Mouse (Mus musculus) embryo, embryonic 10.5 days (tissue): ENCODE measurements around the gene Acot7.
A peak's percentile ranks its signal among the peaks of the same experiment; 100 is the strongest.
"Not testable (repeated sequence)": the region's sequence is repeated elsewhere in the genome, so short reads cannot be mapped to it uniquely, and the experiment has no call there.

Experiments
- DNase-seq: peaks from one replicate; pipeline ENCODE4 v3.0.0-alpha.2; 2015; ENCODE audit warnings: low spot score

Acot7 gene

DNA sequence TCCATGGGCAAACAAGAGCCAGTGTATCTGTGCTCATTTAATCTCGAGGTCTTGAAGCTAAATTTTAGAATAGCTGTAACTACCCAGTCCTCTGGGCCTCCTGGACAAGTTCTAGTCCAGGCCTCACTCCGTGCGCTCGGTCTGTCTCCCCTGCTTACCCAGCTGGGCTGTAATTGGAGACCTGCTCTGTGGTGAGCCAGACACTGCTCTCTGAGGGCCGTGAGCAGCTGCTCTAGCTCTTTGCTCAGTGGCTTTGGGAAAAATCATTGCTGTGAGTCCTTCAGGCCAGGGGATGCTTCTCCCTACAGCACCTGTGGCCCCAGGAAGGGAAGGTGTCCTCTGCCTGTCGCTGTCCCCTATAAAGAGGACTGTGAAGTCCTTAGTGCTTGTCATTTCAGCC lies 28.3 kb downstream of the Acot7 start:
- DNase-seq: peak; percentile 21

DNA sequence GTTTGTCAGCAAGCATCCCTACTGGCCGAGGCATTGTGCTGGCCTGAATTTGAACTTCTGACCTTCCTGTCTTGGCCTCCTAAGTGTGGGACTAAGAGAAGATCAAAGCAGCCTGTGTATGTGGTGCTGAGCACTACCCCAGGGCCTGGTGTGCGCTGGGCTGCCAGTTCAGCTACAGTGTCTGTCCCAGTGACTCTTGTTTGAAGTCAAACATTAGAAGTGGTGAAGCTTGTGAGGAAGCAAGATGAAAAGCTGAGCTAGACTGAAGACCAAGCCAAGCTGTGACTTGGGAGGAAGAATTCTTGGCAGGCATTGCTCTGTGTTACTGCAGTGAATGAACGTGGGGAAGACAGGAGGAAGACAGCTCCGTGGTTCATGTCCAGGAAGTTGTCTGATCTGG lies 31.7 kb downstream of the Acot7 start:
- DNase-seq: peak; percentile 18

DNA sequence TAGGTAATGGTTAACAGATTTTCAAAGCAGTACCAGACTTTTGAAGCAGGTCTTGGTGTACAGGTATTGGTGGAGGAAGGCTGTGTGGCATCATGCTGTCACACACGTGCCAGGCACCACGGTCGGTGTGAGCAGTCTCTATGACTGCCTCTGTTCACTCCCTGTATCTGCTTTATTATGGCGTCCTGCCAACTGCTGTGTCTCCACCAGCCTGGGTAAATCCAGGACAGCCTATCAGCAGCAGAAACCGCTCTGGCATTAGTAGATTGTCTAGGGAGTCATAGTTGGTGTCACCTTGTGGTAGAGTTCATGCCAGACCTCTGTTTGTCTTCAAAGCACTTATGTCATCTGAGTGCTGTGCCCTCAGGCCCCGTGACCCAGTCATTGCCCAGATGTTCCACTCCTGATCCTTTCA lies 34.2 kb downstream of the Acot7 start:
- no peak for DNase-seq

DNA sequence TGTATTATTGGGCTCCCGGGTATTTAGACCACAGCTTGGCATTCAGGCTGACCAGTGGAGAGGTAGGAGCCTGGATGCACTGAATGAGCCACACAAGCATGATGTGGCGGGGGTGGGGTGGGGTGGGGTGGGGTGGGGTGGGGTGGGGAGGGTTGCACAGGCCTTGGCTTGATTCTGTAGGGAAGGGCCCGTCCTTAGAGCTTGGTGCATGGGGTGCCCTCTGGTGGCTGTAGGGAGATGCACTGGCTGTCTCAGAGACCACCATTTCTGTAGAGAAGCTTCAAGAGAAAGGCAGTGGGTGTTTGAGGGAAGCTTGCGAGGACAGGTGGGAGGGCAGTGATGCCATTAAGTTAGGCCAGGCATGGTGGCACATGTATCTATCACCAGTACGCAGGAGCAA lies 34.6 kb downstream of the Acot7 start:
- DNase-seq: peak; percentile 77

DNA sequence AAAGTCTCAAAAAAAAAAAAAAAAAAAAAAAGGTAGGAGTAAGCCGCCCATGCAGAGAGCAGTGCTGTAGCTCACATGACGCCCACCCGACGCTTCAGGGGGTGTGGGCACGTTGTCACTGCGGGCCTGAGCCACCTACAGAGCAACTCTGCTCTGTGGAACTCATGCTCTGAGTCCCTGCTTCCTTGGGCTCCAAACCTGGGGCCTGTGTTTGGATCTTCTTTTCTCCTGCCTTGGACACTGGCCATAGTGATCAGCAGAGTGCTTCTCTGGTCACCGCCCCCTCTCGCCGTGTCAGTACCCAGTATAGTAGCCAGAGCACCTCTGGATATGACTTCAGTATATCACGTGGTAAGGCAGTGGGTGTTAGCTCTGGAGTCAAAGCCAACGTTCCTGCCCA lies 35.0 kb downstream of the Acot7 start:
- no peak for DNase-seq

DNA sequence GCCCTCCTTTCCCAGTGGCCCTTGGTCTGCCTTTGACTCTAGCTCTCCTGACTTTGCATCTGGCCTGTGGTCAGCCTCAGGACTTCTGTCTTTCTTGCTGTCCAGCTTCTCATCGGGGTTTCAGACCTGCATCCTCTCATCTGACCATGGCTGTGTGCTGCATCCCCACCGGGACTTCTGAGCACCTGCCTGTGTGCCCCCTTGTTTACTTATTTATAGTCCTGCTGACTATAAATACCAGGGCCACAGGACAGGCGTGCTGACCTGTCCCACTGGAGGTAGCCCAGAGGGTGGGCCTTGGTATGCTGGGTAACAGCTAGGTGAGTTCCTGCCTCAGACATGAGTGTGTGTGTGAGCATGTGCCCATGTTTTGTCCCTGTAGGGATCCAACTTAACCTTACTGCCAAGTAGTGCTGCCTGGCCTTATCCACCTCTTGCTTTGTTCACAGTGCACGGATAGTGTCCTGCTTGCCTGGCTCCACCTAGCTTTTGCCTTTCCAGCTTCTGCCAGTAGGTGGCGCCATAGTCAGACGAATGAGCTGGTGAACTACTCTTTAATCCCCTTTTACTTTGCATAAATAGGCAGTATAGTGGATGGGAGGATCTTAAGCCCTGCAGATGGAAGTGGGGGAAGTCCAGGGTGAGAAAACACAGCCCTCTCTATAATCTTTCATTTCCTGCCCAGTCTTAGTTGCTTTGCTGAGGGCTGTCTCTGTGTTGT lies 36.0 kb downstream of the Acot7 start:
- peak; percentile 93 for DNase-seq

DNA sequence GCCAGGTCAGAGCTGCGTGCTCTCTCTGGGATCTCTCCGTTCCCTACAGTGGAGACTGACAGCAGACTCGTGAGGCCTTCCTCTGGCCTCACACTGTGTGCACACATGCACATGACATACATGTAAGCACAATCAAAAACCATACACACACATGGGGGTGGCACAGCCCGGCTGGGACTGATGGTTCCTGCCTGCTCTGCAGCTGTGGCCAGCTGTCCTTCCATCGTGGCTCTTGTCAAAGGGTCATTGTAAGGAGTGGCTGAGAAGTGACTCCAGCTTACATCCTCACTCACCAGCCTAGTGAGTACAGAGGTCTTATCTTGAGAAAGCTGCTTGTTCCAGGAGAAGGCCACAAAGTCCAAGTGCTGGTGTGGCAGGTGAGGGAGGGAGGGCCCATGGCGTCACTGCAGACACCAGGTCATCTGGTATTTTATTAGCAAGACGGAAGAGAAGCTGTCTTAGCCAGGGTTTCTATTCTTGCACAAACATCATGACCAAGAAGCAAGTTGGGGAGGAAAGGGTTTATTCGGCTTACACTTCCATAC lies 37.0 kb downstream of the Acot7 start:
- no peak for DNase-seq

DNA sequence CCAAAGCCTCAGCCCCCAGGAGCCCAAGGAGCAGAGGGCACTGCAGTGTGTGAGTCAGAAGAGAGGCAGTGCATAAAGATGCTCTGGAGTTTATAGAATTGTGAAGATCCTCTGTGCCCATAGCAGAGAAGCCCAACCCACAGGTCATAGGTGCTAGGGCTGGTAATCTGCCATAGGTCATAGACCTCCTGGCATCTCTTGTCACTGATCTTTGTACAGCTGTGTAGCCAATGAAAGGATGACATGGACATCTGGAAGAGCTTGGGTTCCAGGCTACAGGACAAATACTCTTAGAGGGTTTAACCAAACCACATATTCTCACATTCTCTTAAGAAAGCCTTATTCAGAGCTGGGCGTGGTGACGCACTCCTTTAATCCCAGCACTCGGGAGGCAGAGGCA lies 41.7 kb downstream of the Acot7 start:
- DNase-seq: no peak

DNA sequence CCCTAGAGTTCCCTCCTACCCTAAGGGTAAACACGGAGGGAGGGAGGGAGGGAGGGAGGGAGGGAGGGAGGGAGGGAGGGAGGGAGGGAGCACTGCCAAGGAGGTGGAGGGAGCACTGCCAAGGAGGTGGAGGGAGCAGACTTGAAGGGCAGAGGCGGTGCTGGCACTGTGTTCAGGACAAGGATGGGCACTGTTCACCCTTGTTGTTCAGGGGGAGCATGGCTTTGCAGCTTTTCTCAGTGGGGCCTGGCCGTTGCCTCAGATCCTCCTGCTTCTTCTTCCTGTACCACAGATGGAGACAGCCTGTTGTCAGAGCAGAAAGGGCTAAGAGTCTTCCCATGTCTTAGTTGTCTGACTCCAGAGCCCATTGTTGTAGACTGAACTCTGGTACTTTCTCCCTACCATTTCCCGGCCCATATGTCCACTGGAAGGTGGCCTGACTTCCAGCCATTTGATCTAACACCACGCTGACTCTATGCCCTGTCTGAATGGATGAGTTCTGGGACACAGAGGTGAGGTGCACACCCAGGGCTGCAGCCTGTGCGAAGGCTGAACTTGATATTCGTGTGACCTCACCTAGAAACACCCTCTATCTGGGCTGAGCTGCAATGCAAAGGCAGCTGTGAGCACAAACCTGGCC lies 43.0 kb downstream of the Acot7 start:
- DNase-seq: no peak

DNA sequence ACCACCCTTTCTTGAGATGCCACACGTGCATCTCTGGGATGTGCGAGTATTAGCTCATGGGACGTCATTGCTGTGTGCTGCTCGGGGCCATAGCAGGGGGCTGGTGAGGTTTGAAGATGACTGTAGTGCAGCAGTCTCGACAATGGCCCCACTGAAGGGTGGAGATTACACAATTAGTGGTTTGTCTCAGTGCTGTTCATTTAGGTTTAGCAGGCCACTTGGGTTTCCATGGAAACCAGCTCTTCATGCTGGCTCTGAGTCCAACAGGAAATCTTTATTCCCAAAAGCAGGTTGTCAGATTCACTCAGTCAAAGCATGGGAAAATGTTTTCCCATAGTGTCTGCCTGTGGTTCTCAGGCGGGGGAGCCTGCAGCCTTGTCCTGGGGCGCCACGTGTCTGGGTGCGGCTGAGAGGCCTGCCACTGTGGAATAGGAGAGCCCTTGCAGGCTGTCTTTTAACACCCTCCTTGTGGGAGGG lies 43.5 kb downstream of the Acot7 start:
- peak; percentile 60 for DNase-seq

DNA sequence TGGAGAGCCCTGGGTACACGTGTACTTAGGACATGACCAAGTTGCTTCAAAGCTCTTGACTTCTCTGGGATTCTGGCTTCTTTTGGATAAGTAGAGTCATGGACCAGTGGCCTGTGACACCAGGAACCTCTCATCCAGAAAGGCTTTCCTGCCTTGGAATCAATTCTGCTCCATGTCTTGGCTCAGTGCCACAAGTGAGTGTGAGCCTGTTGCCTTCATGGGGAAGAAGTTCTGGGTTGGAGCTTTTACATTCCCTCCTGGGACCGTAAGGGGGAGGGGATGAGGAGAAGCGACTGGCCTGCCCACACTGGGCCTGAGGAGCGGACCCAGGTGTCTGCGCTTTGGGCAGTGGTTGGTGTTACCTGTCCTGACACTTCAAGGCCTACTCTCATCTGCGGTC lies 44.2 kb downstream of the Acot7 start:
- no peak for DNase-seq

DNA sequence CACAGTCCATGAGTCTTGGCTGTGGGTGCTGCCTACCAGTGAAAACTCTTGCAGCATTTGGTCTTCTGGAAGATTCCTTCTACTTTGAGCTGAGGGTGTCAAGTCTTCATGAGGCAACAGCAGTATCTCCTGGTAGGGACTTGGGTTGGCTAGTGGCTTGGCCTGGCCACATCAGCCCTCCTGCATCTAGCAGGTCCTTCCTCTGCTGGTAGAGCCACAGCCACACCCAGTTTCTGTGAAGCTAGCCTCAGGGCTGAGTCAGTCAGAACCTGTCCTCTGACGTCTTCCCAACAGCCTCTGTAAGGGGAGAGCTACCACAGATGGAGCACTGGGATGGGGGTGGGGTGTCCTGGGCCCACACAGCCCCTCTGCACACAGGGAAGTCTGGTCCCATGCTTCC lies 44.6 kb downstream of the Acot7 start:
- no peak for DNase-seq

DNA sequence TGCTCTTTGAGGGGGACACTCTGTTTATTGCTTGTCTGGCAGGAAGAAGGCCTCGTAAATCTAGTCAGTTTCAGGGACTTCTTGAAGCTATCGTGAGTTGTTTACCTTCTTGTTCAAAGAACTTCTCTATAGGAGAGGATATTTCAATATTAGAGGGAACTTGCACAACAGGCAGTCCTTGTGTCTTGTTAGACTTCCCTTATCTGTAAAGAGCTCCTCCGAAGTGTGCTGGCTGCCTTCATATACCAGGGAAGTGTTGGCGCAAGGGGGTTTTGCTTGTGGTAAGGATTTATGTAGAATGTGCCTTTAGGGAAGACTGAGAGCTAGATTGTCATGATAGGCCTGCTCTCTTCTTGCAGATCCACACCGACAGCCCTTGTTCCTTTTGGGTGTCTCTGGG lies 46.2 kb downstream of the Acot7 start:
- no peak for DNase-seq

DNA sequence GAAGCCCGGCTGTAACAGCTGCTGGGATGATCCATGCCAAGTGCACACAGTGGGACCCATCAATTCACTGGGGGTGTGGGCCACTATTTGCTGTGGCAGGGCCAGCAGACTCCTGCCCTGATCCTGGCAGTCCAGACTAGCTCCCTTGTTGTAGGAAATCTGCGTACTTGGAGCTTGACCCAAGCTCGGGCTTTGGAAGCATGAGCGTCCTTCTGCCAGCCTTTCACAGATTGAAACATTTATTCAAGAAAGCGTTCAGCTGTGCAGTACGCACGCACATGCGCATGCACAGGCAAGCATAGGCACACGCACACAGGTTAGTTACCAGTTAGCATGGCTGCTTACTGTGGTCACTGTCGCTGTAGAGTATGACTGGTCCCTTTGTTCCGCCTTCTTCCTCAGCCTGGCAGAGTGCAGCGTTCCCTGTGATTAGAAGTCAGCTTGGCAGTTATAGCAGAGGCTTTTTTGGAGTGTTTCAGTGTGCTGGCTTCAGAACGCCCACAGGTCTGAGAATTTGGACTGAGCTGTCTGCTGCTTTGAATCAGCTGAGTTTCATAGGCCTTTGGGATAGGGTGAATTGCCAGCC lies 49.1 kb downstream of the Acot7 start:
- DNase-seq: no peak

DNA sequence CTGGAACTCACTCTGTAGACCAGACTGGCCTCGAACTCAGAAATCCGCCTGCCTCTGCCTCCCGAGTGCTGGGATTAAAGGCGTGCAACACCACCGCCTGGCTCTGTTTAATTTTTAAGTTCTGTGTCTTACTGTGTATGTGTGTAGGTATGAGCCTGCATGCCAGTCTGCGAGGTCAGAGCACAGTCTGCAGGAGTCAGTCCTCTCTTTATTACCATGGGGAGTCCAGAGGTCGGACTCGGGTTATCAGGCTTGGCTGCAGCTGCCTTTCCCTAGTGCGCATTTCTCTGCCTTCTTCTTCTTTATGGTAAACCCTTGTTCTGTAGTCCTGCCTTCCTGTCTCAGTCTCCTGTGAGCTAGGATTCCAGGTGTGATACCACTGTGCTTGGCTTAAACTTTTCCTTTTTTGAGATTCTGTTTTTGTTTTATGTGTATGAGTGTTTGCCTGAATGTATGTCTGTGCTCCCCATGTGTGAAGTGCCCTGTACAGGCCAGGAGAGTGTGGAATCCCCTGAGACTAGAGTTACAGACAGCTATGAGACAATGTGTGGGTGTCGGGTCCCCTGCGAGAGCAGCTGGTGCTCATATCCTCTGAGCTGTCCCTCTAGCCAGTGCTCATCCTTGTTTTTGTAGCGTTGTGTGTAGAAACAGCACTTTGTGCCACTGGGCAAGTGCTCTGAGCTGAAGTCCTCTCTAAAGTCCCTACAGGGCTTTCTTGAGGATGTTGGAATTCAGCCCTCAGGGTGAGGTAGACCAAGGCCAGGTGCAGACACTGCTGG lies 50.0 kb downstream of the Acot7 start:
- DNase-seq: no peak

DNA sequence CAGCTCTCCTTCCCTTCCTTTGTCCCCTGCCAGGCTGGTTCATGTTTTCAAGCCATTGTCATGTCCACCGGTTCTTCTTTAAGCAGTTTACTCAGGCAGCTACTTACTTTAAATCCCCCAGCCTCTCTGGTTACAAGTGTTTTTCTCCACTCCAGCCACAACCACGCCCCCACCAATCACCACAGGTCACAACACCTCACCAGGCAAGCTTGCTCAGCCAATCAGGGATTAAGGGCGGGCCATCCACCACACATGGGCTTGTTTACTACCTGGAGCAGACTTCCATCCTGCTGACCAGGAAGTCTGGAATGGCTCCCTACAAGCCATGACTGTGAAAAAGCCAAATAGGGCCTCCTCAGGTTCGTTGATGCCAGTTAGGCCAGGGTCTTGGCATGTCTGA lies 52.4 kb downstream of the Acot7 start:
- DNase-seq: not testable (repeated sequence)

DNA sequence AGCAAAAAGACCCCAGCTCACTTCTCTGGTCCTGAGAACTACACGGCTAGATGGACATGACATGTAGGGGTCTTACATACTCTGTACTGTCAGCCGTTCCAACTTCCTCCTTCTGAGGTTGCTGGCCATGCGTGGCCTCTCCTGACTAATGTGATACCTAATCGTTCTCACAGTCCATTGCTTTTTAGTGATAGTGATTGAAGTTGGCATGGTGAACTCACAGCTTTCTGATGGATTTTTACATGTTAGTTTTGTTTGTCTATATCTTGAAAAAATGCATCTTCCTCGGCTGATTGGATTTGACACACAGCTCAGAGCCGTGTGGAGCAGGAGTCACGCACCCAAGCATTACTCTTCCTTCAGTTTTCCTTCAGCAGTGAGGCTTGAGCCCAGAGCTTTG lies 53.4 kb downstream of the Acot7 start:
- no peak for DNase-seq

DNA sequence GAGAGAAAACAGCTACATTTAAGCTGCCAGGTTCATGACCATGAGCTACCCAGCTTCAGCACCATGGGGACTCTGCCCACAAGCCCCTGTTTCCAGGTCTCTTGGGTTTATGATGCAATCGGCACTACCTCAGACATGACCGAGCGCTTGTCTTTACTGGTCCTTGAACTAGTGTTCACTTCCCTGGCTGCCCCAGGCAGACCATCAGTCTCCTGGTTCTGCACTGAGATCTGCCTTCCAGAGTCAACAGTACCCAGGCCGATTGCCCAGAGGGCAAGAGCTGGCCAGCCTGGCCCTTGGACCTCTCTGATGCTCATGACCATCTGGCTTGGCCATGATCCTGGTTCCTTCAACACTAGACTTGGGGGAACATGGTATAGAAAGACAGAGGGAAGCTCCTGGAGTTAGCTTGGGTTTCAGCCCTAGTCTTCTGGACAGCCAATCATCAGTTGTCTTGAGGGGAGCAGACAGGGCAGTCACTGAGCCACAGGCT lies 54.5 kb downstream of the Acot7 start:
- DNase-seq: no peak

DNA sequence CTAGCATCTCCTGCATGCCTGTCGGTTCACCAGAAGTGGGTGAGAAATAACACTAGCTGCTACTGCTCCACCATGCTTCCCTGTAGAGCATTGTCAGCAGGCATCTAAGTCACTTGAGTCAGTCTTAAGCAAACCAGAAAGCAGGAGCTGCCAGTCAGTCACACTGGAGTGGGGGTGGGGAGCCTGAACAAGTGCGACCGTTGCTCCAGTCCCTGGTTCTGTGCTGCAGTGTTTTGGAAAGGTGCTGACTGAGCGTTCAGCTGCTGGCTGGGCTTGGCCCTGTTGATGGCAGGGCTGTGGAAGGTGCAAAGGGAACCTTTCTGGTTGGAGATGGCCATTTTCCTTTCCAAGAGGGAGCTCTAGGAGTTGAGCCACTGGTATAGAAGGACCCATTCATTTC lies 62.0 kb downstream of the Acot7 start:
- no peak for DNase-seq

DNA sequence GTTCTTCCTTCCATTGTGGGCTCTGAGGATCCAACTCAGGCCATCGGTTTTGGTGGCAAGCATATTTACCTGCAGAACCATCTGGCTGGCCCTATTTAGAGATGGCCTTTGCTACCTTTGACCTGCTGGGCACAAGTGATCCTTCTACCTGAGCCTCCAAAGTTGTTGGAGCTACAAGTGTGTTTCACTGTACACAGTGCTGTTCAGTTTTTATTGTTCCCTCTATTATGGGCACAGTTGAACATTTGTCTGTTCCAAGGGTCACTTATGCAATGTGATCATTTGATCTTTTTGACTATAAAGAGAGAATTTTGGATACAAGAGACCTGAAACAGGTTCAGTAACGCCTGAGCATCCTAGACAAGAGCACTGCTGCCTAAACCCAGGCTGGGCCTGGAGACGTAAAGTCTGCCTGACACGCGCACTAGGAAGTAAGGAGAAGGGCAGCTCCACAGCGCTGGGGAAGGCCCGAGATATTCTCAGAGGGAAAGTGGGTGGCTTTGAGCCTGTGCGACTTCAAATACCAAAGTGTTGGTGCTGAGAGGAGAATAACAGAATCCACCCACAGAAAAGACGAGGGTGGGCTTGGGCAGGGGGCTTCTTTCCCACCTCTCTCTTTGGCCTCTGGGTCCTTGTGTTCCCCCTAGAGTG lies 65.4 kb downstream of the Acot7 start:
- no peak for DNase-seq

DNA sequence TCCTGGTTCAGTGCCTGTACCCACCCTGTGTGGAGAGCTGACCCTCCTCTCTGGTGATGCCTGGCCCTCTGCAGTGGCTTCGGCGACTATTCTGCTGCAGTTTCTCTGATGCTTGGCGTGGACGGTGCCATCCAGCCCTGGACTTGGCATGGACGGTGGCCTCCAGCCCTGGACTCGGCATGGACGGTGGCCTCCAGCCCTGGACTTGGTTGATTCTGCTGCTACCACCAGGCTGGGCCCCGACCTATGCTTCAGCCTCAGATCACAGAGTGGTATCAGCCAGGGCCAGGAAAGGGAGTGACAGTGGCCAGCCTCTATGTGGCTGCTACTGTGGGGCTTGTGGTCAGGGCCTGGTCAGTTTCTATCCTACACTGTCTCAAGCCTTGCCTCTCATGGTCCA lies 66.0 kb downstream of the Acot7 start:
- no peak for DNase-seq
